Mouse (Mus musculus) hindbrain, embryonic 12.5 days (tissue): ENCODE measurements around the gene Olfr432. TPM values are rescaled to one million over a fixed set of nuclear protein-coding genes. Genes with fewer than 3 reads are reported as not detected.

Source experiments
- ATAC-seq: fragments of 200-750 bp; cut with Nextera tagmentation; 2 replicates; pipeline ENCODE4 v1.8.0; 2017; ENCODE audit warnings: moderate TSS enrichment; ENCODE audit not compliant: low FRiP score
- H3K27ac ChIP-seq: fragments of 300-500 bp; sonication (generic); 2 replicates; pipeline ENCODE4 v1.5.1; 2016; ENCODE audit warnings: mild to moderate bottlenecking
- H3K27me3 ChIP-seq: fragments of 300-500 bp; sonication (generic); 2 replicates; pipeline ENCODE4 v1.6.1; 2016; ENCODE audit warnings: mild to moderate bottlenecking
- H3K36me3 ChIP-seq: fragments of 300-500 bp; sonication (generic); 2 replicates; pipeline ENCODE4 v1.6.1; 2016; ENCODE audit warnings: mild to moderate bottlenecking
- H3K4me1 ChIP-seq: fragments of 300-500 bp; sonication (generic); 2 replicates; pipeline ENCODE4 v1.6.1; 2016
- H3K4me2 ChIP-seq: fragments of 300-500 bp; sonication (generic); replicated peaks from 2 replicates; pipeline ENCODE4 v1.6.1; 2016; ENCODE audit warnings: mild to moderate bottlenecking
- H3K4me3 ChIP-seq: fragments of 300-500 bp; sonication (generic); 2 replicates; pipeline ENCODE4 v1.5.1; 2016; ENCODE audit warnings: mild to moderate bottlenecking
- H3K9ac ChIP-seq: fragments of 300-500 bp; sonication (generic); 2 replicates; pipeline ENCODE4 v1.6.1; 2016; ENCODE audit warnings: mild to moderate bottlenecking, moderate library complexity
- H3K9me3 ChIP-seq: fragments of 300-500 bp; sonication (generic); replicated peaks from 2 replicates; pipeline ENCODE4 v1.6.1; 2016; ENCODE audit warnings: mild to moderate bottlenecking
- whole genome bisulfite sequencing: fragments of 180-500 bp; shearing (Covaris S2); methylation state at CpG from one replicate; pipeline ENCODE4 v1.1.7; 2016; 5-methylcytosine and 5-hydroxymethylcytosine counted together
- polyA plus RNA-seq: library from polyadenylated mRNA; unstranded; fragments of >200 nt; fragmentation: Nextera tagmentation; extraction: Ambion mirVana; gene quantifications from 2 replicates; pipeline ENCODE4 v1.2.1, GENCODE M21; 2016

Olfr432 gene
- polyA plus RNA-seq, 1 experiment from 2014 or later = not detected

DNA sequence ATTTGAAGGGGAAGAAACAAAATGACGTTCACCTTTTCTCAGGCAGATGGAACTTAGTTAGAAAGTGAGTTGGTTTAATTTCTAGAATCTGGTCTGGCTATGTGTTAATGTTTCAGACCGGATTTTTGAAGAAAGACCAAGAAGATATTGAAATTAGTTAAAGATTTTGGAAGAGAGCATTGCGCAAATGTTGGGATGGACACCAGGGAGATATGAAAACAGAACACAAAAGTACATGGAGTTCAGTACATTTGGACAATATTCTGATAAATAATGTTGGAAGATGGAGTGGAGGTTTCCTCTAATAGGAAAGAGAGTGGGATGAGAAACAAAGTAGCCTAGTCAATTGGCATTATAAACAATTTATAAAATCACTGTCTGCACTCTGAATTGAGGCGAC lies 2.5 kb downstream of the Olfr432 start:
- Histone ChIP-seq H3K4me2 (no peak overlapping the region), H3K27me3 (no peaks in the 10 kb centered on the region), H3K4me3 (no peak overlapping the region), H3K4me1 (no peaks in the 10 kb centered on the region), H3K27ac (no peak overlapping the region), H3K9ac (no peak overlapping the region), H3K9me3 (no peaks in the 10 kb centered on the region), H3K36me3 (no peaks in the 10 kb centered on the region)
- ATAC-seq = no peak
- WGBS = 93% methylated on average over 4 of the region's 4 CpGs

DNA sequence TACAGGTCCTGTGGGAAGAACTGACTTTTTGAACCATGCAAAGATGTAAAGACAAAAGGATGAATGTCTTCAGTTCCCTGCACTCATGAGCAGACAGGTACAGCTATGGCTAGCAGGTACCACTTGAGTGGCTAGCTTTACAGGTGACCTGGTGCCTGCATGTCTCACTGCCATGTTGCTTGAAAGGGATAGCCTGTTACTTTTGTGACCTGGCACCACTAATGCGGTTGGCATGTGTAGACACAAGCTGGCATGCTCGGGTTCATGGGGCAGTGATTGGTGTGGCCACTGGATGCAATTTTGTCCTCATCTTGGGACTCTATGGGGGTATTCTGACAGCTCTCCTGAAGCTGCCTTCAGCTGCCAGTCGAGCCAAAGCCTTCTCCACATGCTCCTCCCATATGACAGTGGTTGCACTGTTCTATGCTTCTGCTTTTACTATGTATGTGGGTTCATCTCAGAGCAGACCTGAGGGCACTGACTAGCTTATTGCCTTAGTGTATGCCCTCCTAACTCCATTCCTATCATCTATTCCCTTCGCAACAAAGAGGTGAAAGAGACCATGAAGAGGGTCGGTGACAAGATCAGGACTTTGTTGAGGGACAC lies 3.0 kb downstream of the Olfr432 start:
- 83% methylated on average over 5 of the region's 5 CpGs for WGBS
- no peak overlapping the region for H3K27ac ChIP-seq
- no peaks in the 10 kb centered on the region for H3K9me3 ChIP-seq
- no peaks in the 10 kb centered on the region for H3K4me1 ChIP-seq
- no peak overlapping the region for H3K4me2 ChIP-seq
- no peaks in the 10 kb centered on the region for H3K36me3 ChIP-seq
- ATAC-seq = no peak
- H3K4me3 ChIP-seq = no peak overlapping the region
- no peak overlapping the region for H3K9ac ChIP-seq
- no peaks in the 10 kb centered on the region for H3K27me3 ChIP-seq

DNA sequence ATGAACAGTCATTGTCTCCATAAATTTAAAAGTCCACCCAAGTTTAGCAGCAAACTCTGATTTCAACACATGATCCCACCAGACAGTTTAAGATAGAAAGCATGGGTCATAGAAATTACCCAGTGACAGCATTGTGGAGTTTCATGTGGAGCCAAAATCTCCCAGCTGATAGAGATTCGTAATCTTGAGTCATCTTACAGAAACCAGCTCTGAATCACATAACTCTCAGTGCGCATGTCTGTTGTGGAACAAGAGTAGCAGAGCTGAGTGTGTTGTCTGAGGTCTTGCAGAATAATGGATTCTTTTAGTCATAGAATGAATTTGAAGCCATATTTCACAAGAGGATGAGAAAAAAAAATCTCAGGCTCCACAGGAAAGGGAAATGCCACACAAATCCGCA lies 4.0 kb downstream of the Olfr432 start:
- Histone ChIP-seq H3K4me3 (no peak overlapping the region), H3K9ac (no peak overlapping the region), H3K27ac (no peak overlapping the region), H3K4me1 (no peaks in the 10 kb centered on the region), H3K36me3 (no peaks in the 10 kb centered on the region), H3K27me3 (no peaks in the 10 kb centered on the region), H3K9me3 (no peaks in the 10 kb centered on the region), H3K4me2 (no peak overlapping the region)
- 94% methylated on average over 3 of the region's 3 CpGs for WGBS
- no peak for ATAC-seq

DNA sequence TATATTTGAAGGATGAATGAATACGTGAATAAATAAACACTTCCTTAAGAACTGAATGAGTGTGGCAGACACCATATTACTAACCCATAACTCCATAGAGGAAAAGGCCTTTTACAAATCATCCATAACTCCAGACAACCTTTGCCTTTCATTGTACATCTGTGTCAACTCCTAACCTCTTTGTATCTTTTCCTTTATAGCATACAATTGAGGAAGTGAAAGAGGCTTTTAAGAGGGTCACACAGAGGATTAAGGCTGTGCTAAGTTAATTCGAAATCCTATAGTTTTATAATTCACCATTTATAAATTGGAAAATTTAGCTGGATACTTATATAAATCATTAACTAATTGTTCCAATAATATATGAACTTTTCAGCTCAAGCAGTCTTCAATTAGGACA lies 6.2 kb downstream of the Olfr432 start:
- WGBS = 87% methylated on average over 2 of the region's 2 CpGs
- no peak for ATAC-seq
- H3K27ac ChIP-seq = no peak overlapping the region
- no peak overlapping the region for H3K4me3 ChIP-seq
- H3K9ac ChIP-seq = no peak overlapping the region
- no peaks in the 10 kb centered on the region for H3K27me3 ChIP-seq
- no peaks in the 10 kb centered on the region for H3K36me3 ChIP-seq
- no peaks in the 10 kb centered on the region for H3K9me3 ChIP-seq
- no peaks in the 10 kb centered on the region for H3K4me1 ChIP-seq
- no peak overlapping the region for H3K4me2 ChIP-seq

DNA sequence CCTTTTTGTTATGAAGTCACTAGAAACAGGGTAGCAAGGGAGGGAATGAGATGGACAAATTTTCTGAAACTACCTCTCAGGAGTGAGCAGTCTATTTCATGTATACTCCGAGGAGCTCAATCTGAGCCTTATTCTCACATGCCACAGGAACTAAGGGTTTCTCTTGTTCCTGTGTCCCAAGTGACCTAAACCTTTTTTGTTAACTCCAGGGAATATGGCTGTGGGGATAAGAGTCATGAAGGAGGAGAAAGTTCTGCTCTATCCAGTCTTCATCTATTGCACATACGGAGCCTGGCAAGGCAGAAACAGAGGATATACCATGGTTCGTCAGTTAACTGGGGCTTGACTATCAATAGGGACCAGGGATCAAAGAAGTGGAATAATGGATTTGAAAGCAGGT lies 17.3 kb downstream of the Olfr432 start, which contains the start of gene Olfr430:
Gene Olfr430, plus strand, starts transcription at position 301 of the 400 bp plus-strand sequence.
- Histone ChIP-seq H3K4me3 (no peak within 1 kb of the TSS), H3K9ac (no peak within 1 kb of the TSS), H3K36me3 (no peaks in the 10 kb centered on the region), H3K27me3 (no peaks in the 10 kb centered on the region), H3K9me3 (no peaks in the 10 kb centered on the region), H3K4me2 (no peak within 1 kb of the TSS), H3K27ac (no peak within 1 kb of the TSS), H3K4me1 (no peaks in the 10 kb centered on the region)
- no peak for ATAC-seq
- 90% methylated on average over 3 of the region's 3 CpGs for WGBS

DNA sequence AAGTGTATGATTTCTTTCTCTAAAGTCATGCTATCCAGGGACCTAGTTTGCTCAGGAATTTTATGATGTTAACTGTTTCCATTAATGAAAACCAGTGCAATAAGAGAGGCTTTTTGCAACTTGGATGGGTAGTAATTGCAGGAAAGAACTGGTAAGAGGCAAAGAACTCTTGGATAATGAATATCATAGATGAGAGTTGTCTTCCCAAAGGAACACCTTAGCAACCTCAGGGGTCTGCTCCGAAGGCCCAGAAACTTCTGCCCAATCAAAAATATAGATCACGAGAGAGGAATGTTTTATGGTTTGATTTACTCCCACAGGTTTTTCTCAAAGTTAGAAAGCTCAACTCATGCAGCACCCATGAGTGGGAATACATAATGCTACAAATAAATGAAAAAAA lies 35.0 kb downstream of the Olfr432 start, which contains the start of gene Olfr429:
Gene Olfr429, plus strand, starts transcription at position 301 of the 400 bp plus-strand sequence.
- no peak within 1 kb of the TSS for H3K27ac ChIP-seq
- WGBS = 90% methylated on average over 2 of the region's 2 CpGs
- H3K4me3 ChIP-seq = no peak within 1 kb of the TSS
- H3K9ac ChIP-seq = no peak within 1 kb of the TSS
- no peaks in the 10 kb centered on the region for H3K4me1 ChIP-seq
- ATAC-seq = no peak
- no peaks in the 10 kb centered on the region for H3K9me3 ChIP-seq
- H3K36me3 ChIP-seq = no peaks in the 10 kb centered on the region
- H3K27me3 ChIP-seq = no peaks in the 10 kb centered on the region
- no peak within 1 kb of the TSS for H3K4me2 ChIP-seq

DNA sequence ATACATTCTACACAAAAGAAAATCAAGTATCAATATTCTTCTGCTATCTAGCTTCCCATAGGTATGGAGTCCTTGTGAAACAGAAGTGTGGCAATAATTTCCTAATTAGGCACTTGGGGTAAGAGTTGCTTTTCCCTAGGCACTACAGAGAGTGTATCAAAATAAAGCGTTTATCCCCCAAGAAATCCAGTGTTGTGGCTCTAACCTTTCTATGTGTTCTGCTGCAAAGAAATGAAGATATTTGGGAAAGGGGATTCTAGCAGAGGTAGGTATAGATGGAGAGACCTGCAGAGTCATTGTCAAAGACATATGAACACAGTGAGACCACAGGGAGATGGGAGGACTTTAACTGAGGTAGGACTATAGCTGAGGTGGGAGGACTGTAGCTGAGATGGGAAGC lies 47.6 kb downstream of the Olfr432 start, which contains the start of gene Olfr427:
Gene Olfr427, plus strand, starts transcription at position 301 of the 400 bp plus-strand sequence.
- no peak for ATAC-seq
- H3K4me3 ChIP-seq = no peak within 1 kb of the TSS
- WGBS = 87% methylated on average over 1 of the region's 1 CpGs
- no peak within 1 kb of the TSS for H3K27ac ChIP-seq
- no peaks in the 10 kb centered on the region for H3K27me3 ChIP-seq
- no peaks in the 10 kb centered on the region for H3K9me3 ChIP-seq
- no peaks in the 10 kb centered on the region for H3K36me3 ChIP-seq
- H3K4me1 ChIP-seq = no peaks in the 10 kb centered on the region
- no peak within 1 kb of the TSS for H3K9ac ChIP-seq
- H3K4me2 ChIP-seq = no peak within 1 kb of the TSS

DNA sequence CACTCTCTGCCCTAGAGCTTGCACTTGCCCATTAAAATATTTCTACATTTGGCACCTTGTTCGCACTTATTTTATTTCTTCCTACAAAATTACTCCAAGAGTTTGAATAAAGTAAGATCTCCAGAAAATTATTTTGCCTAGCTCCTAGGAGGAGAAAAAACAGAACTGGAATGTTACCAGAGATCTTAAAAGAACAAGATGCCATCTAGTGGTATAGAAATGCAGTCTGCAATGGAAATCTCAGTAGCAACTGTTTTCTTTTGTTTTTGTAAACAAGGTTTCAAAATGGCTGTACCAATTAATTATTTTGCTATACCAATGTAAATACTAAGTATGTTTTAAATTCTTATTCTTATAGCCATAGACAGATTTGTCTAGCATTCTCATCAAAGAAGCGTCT lies 54.7 kb downstream of the Olfr432 start:
- Histone ChIP-seq H3K27ac (no peak overlapping the region), H3K9ac (no peak overlapping the region), H3K36me3 (no peaks in the 10 kb centered on the region), H3K4me2 (no peak overlapping the region), H3K27me3 (no peaks in the 10 kb centered on the region), H3K4me1 (no peaks in the 10 kb centered on the region), H3K9me3 (no peaks in the 10 kb centered on the region), H3K4me3 (no peak overlapping the region)
- no peak for ATAC-seq
- 54% methylated on average over 2 of the region's 2 CpGs for WGBS

Other genes starting within 250 kb of the Olfr432 start
- gene Ifi211, start 136.2 kb upstream of the Olfr432 start, polyA plus RNA-seq = 0.18 TPM in 1 of 2 replicates, not detected in the other
- gene Mndal, start 106.7 kb upstream of the Olfr432 start, polyA plus RNA-seq = 0.74 and 0.76 TPM in 2 replicates
- gene Ifi203, start 106.5 kb upstream of the Olfr432 start, polyA plus RNA-seq = 0.10 and 0.64 TPM in 2 replicates
- not detected in 2 replicates for gene Ifi202b, start 66.5 kb upstream of the Olfr432 start, polyA plus RNA-seq
- gene Ifi205, start 17.4 kb upstream of the Olfr432 start, polyA plus RNA-seq = not detected in 2 replicates
- not detected in 2 replicates for gene Olfr433, start 8.5 kb upstream of the Olfr432 start, polyA plus RNA-seq
- not detected in 2 replicates for gene Olfr430, start 17.4 kb downstream of the Olfr432 start, polyA plus RNA-seq
- gene Olfr429, start 35.1 kb downstream of the Olfr432 start, polyA plus RNA-seq = not detected in 2 replicates
- gene Olfr427, start 47.7 kb downstream of the Olfr432 start, polyA plus RNA-seq = not detected in 2 replicates
- gene Olfr231, start 72.0 kb downstream of the Olfr432 start, polyA plus RNA-seq = not detected in 2 replicates
- gene Olfr424, start 82.3 kb downstream of the Olfr432 start, polyA plus RNA-seq = not detected in 2 replicates
- not detected in 2 replicates for gene Olfr420, start 106.4 kb downstream of the Olfr432 start, polyA plus RNA-seq
- 1.5 and 1.7 TPM in 2 replicates for gene Spta1, start 123.6 kb downstream of the Olfr432 start, polyA plus RNA-seq
- not detected in 2 replicates for gene Olfr419, start 202.9 kb downstream of the Olfr432 start, polyA plus RNA-seq